Mouse (Mus musculus): ENCODE results near the gene Sept5.

Sept5 gene

GRCm38 (mm10) chr16:18632816-18633215 is 3.1 kb upstream of the Sept5 start:
- no peak for DNase-seq (ENCODE audit: low read depth)

- DNase-seq (ENCODE audit: low read depth) = no peak
Measured at GRCm38 (mm10) chr16:18632059-18632458, 2.3 kb upstream of the Sept5 start.

- DNase-seq (ENCODE audit: low read depth) = no peak
Measured at GRCm38 (mm10) chr16:18631141-18631540, 1.4 kb upstream of the Sept5 start.

GRCm38 (mm10) chr16:18630291-18630690 is 537 bp upstream of the Sept5 start:
- DNase-seq (ENCODE audit: low read depth) = no peak

- peak; percentile 10 for DNase-seq (ENCODE audit: low read depth)
Measured at GRCm38 (mm10) chr16:18628948-18629340, 810 bp downstream of the Sept5 start.

- no peak for DNase-seq (ENCODE audit: low read depth)
Measured at GRCm38 (mm10) chr16:18628206-18628947, 1.4 kb downstream of the Sept5 start.

GRCm38 (mm10) chr16:18627163-18627562 is 2.6 kb downstream of the Sept5 start:
- DNase-seq (ENCODE audit: low read depth) = no peak

- DNase-seq (ENCODE audit: low read depth) = peak; percentile 68
Measured at GRCm38 (mm10) chr16:18626376-18626878, 3.3 kb downstream of the Sept5 start, which contains the start of gene Gm49601. Gm49601 (minus strand) TSS chr16:18626427.

- DNase-seq (ENCODE audit: low read depth) = no peak
Measured at GRCm38 (mm10) chr16:18625791-18626311, 3.9 kb downstream of the Sept5 start.

GRCm38 (mm10) chr16:18625097-18625496 is 4.7 kb downstream of the Sept5 start:
- no peak for DNase-seq (ENCODE audit: low read depth)

GRCm38 (mm10) chr16:18624641-18625040 is 5.1 kb downstream of the Sept5 start:
- DNase-seq (ENCODE audit: low read depth) = no peak

GRCm38 (mm10) chr16:18623751-18624540 is 5.8 kb downstream of the Sept5 start:
- no peak for DNase-seq (ENCODE audit: low read depth)

- peak; percentile 12 for DNase-seq (ENCODE audit: low read depth)
Measured at GRCm38 (mm10) chr16:18622916-18623750, 6.6 kb downstream of the Sept5 start.

- no peak for DNase-seq (ENCODE audit: low read depth)
Measured at GRCm38 (mm10) chr16:18622019-18622418, 7.7 kb downstream of the Sept5 start, which contains the start of gene Gp1bb. Gp1bb (minus strand) TSS chr16:18622403.

GRCm38 (mm10) chr16:18621362-18622001 is 8.3 kb downstream of the Sept5 start:
- no peak for DNase-seq (ENCODE audit: low read depth)

- no peak for DNase-seq (ENCODE audit: low read depth)
Measured at GRCm38 (mm10) chr16:18620601-18621361, 9.0 kb downstream of the Sept5 start.

- no peak for DNase-seq (ENCODE audit: low read depth)
Measured at GRCm38 (mm10) chr16:18620201-18620600, 9.6 kb downstream of the Sept5 start.

- peak; percentile 40 for DNase-seq (ENCODE audit: low read depth)
Measured at GRCm38 (mm10) chr16:18619110-18619509, 10.6 kb downstream of the Sept5 start.

- DNase-seq (ENCODE audit: low read depth) = no peak
Measured at GRCm38 (mm10) chr16:18618297-18618696, 11.5 kb downstream of the Sept5 start.

GRCm38 (mm10) chr16:18617370-18618065 is 12.2 kb downstream of the Sept5 start:
- peak; percentile 82 for DNase-seq (ENCODE audit: low read depth)

All from 416B (cell line).